11 mouse cellular contexts compared by ENCODE assay signal in the genomic region with DNA sequence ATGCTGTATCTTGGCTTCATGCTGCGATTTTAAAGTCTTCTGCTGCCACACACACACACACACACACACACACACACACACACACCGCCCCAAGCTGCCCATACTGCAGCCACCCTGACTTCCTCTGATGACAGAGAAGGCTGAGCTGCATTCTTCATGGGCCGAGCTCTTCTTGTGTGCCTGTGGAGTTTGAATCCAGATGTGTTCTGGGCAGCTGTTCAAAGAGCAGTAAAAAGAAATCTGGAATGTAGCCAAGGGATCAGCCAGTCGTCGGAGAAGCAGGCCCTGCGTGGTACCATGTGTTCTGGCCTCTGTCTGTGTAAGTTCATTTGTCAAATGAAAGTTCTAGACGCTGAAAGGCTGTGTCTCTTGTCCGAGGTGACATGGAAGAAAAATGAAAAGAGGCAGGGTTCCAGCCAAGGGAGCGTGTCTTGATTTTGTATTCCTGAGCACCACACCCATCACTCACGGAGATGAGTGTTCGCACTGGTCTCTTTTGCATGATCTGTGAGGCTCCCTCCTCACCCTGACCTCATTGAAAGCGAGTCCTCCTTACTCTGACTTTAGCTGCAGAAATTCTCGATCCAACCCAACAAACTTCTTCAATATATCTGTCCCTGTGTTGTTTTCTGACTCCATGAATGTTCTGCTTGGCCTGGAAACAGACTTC.
DNase-seq lines count a peak whose midpoint lies in the region; ATAC-seq and TF ChIP-seq lines count a peak whose summit lies in the region.
"Had no signal": no experiment of that assay in that cellular context is flagged by ENCODE, and none has a peak within 500 bp of the region (broad histone marks: within the 10 kb centered on the region; RNA-seq: fewer than 3 reads in every experiment).

No protein-coding gene starts in this region.

- no peak for TF ChIP-seq CTCF in embryonic fibroblast, embryonic 13.5 days (IDR thresholded peaks at IDR 0.05; ENCODE audit: borderline replicate concordance, insufficient read depth, low read length)

- H3K27ac ChIP-seq in kidney, embryonic 14.5 days (ENCODE audit: low read depth, low read length) = no peak overlapping the region
- peak overlapping the region; percentile 67; the same call in 1 of the 2 replicates for H3K27ac ChIP-seq in embryonic fibroblast, embryonic 13.5 days (ENCODE audit: insufficient read depth, low read length)
- H3K27ac ChIP-seq: hindbrain, postnatal 0 days; liver, embryonic 15.5 days had no signal

- DNase-seq in kidney, adult 11 months = peak; percentile 42
- peak; percentile 32 to 72 for DNase-seq in kidney, postnatal 25 days
- DNase-seq in skeletal muscle tissue, adult 2 months (ENCODE audit: low read depth, low spot score) = peak; percentile 62
- DNase-seq in cerebellum, postnatal 36 days = no peak
- DNase-seq in retina, postnatal 1 day = no peak
- DNase-seq: cerebellum, postnatal 25 days had no signal

- no peak overlapping the region for H3K4me2 ChIP-seq in kidney, embryonic 14.5 days (replicated peaks; ENCODE audit: low read depth, low read length)
- H3K4me2 ChIP-seq: liver, embryonic 15.5 days had no signal

- H3K4me1 ChIP-seq in kidney, embryonic 14.5 days (ENCODE audit: control insufficient read depth, insufficient read depth, low read length) = peaks cover 32% of the 10 kb centered on the region
- H3K4me1 ChIP-seq in embryonic fibroblast, embryonic 13.5 days (ENCODE audit: control insufficient read depth, insufficient read depth, low read length) = peaks cover 9% of the 10 kb centered on the region
- H3K4me1 ChIP-seq: liver, embryonic 15.5 days had no signal

- H3K36me3 ChIP-seq in kidney, embryonic 14.5 days (ENCODE audit: control insufficient read depth, insufficient read depth, low read length) = no peaks in the 10 kb centered on the region
- H3K36me3 ChIP-seq: liver, embryonic 15.5 days had no signal

- H3K9me3 ChIP-seq in kidney, embryonic 14.5 days (ENCODE audit: control insufficient read depth, low read length) = no peaks in the 10 kb centered on the region
- H3K9me3 ChIP-seq: liver, embryonic 15.5 days had no signal

- WGBS in kidney, embryonic 14.5 days = 58% methylated on average over 13 of the region's 13 CpGs

- ATAC-seq in kidney, embryonic 14.5 days (ENCODE audit: low FRiP score, low TSS enrichment) = no peak
- no peak for ATAC-seq in megakaryocyte progenitor cell, adult 5-6 weeks (replicated peaks; ENCODE audit: poor library complexity)
- ATAC-seq: hindbrain, postnatal 0 days had no signal

- no peak overlapping the region for H3K9ac ChIP-seq in kidney, embryonic 14.5 days (ENCODE audit: low read depth, low read length)
- H3K9ac ChIP-seq: liver, embryonic 15.5 days had no signal

- H3K27me3 ChIP-seq in kidney, embryonic 14.5 days (ENCODE audit: control insufficient read depth, insufficient read depth, low read length) = no peaks in the 10 kb centered on the region
- H3K27me3 ChIP-seq: liver, embryonic 15.5 days had no signal

- no peak overlapping the region for H3K4me3 ChIP-seq in kidney, embryonic 14.5 days (ENCODE audit: low read length)
- no peak overlapping the region for H3K4me3 ChIP-seq in embryonic fibroblast, embryonic 13.5 days (ENCODE audit: insufficient read depth, low read length)
- H3K4me3 ChIP-seq: liver, embryonic 15.5 days had no signal

- no peak for TF ChIP-seq POLR2A in embryonic fibroblast, embryonic 13.5 days (IDR thresholded peaks at IDR 0.05; ENCODE audit: low read depth, low read length)

Comparison
In these comparisons a context has a peak if more than half of its experiments do, and no peak if none do; other contexts are left out.
1. DNase-seq: peak in kidney, adult 11 months (single experiment), kidney, postnatal 25 days (2 of 2) and skeletal muscle tissue, adult 2 months (single experiment); none in cerebellum, postnatal 36 days (0 of 2) and retina, postnatal 1 day (single experiment).